Mouse (Mus musculus) forebrain, postnatal 0 days (tissue): ENCODE results near the gene Rps6kb2. TPM values are rescaled to one million over a fixed set of nuclear protein-coding genes. Genes with fewer than 3 reads are reported as not detected.

ENCODE experiments used
- ATAC-seq: fragments of 200-750 bp; cut with Nextera tagmentation; 2 replicates; pipeline ENCODE4 v1.8.0; 2017; ENCODE audit warnings: mild to moderate bottlenecking, moderate library complexity
- DNase-seq: peaks from one replicate; pipeline ENCODE4 v3.0.0-alpha.2; 2015
- H3K27ac ChIP-seq: fragments of 300-500 bp; sonication (generic); 2 replicates; pipeline ENCODE4 v1.5.1; 2014; ENCODE audit warnings: low read depth, mild to moderate bottlenecking, antibody characterized with exemption, low read length, moderate library complexity, mixed read lengths
- H3K27me3 ChIP-seq: fragments of 300-500 bp; sonication (generic); 2 replicates; pipeline ENCODE4 v1.6.1; 2014; ENCODE audit warnings: mild to moderate bottlenecking, low read length, mixed read lengths; ENCODE audit not compliant: insufficient read depth
- H3K36me3 ChIP-seq: fragments of 300-500 bp; sonication (generic); 2 replicates; pipeline ENCODE4 v1.6.1; 2014; ENCODE audit warnings: mild to moderate bottlenecking, moderate library complexity; ENCODE audit not compliant: insufficient read depth
- H3K4me1 ChIP-seq: fragments of 300-500 bp; sonication (generic); 2 replicates; pipeline ENCODE4 v1.6.1; 2014; ENCODE audit warnings: antibody characterized with exemption; ENCODE audit not compliant: insufficient read depth
- H3K4me2 ChIP-seq: fragments of 300-500 bp; sonication (generic); 2 replicates; pipeline ENCODE4 v1.6.1; 2014; ENCODE audit warnings: low read depth, mild to moderate bottlenecking, moderate library complexity
- H3K4me3 ChIP-seq: fragments of 300-500 bp; sonication (generic); 2 replicates; pipeline ENCODE4 v1.5.1; 2014; ENCODE audit warnings: low read depth, low read length, mixed read lengths
- H3K9ac ChIP-seq: fragments of 300-500 bp; sonication (generic); 2 replicates; pipeline ENCODE4 v1.6.1; 2014; ENCODE audit warnings: mild to moderate bottlenecking
- H3K9me3 ChIP-seq: fragments of 300-500 bp; sonication (generic); 2 replicates; pipeline ENCODE4 v1.6.1; 2016; ENCODE audit warnings: low read length
- CTCF ChIP-seq: sonication (generic); IDR thresholded peaks from 2 replicates; pipeline ENCODE4 v1.5.1; 2016; ENCODE audit warnings: antibody characterized with exemption, control low read depth, low read depth
- WGBS: fragments of 180-500 bp; shearing (Covaris S2); extraction: QIAGEN DNeasy Blood & Tissue Kit; methylation state at CpG from one replicate; pipeline ENCODE4 v1.1.7; 2014; 5-methylcytosine and 5-hydroxymethylcytosine counted together
- polyA plus RNA-seq: library from polyadenylated mRNA; unstranded; fragments of >200 nt; fragmentation: Nextera tagmentation; extraction: Ambion mirVana; gene quantifications from 2 replicates; pipeline ENCODE4 v1.2.1, GENCODE M21; 2015
- total RNA-seq: library from RNA; depleted of rRNA; stranded (reverse); fragments of >200 nt; gene quantifications from 2 replicates; pipeline ENCODE4 v1.2.3, GENCODE M21; 2014

Rps6kb2 gene
- total and polyA plus RNA-seq, 2 experiments from 2014 or later: 33.5 to 55.5 TPM

DNA sequence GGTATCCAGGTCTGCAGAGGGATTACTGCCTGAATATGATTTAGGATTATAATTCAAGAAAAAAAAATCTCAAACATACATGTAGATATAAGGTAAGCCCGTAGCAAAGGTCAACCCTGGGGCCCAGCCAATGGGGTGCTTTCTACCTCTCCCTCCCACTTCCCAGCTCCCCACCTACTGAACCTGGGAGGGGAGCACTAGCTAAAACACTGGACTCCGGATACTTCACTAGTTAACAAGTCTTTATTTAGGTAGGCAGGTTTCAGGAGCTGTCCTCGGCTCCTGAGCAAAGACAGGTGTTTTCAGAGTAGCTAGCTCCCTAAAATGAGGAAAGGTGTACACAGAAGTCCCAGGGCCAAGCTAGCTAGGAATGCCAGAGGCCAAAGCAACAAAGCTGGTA, 946 bp upstream of the Rps6kb2 start:
- WGBS: 86% methylated on average over 3 of the region's 3 CpGs

DNA sequence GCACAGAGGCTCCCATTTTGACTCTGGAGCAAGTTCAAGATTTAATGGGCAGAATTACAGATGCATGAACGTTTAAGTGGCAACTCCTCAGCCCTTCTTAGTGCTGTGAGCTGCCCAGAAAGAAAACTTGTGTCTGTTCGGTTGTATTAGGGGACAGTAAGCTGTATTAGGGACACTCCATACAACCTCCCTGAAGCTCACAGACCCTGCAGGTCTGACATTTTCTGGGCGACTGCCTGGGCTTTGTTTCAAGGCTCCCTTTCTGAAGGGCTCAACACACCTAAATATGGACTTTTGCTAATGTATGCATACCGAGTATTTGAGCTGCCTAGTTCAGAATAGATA, 361 bp upstream of the Rps6kb2 start:
- H3K4me3 ChIP-seq: peak overlapping the region; percentile 57
- WGBS: 32% methylated on average over 4 of the region's 4 CpGs
- peak overlapping the region; percentile 96 for H3K4me2 ChIP-seq
- no peak; the same call in 1 of the 2 replicates for ATAC-seq
- no peak for DNase-seq
- H3K9ac ChIP-seq: peak overlapping the region; percentile 71
- H3K9me3 ChIP-seq: no peaks in the 10 kb centered on the region
- H3K4me1 ChIP-seq: peaks cover 11% of the 10 kb centered on the region
- H3K27me3 ChIP-seq: no peaks in the 10 kb centered on the region
- H3K27ac ChIP-seq: peak overlapping the region; percentile 84
- peaks cover 26% of the 10 kb centered on the region for H3K36me3 ChIP-seq
- no peak for TF ChIP-seq CTCF

More for the DNA sequence above, 946 bp upstream of the Rps6kb2 start:
- DNase-seq (no peak), ATAC-seq (no peak)
- H3K4me2 ChIP-seq: no peak overlapping the region
- peaks cover 11% of the 10 kb centered on the region for H3K4me1 ChIP-seq
- H3K27me3 ChIP-seq: no peaks in the 10 kb centered on the region
- no peak overlapping the region for H3K27ac ChIP-seq
- no peak overlapping the region for H3K9ac ChIP-seq
- H3K9me3 ChIP-seq: no peaks in the 10 kb centered on the region
- H3K36me3 ChIP-seq: peaks cover 21% of the 10 kb centered on the region
- no peak for TF ChIP-seq CTCF
- H3K4me3 ChIP-seq: no peak overlapping the region

DNA sequence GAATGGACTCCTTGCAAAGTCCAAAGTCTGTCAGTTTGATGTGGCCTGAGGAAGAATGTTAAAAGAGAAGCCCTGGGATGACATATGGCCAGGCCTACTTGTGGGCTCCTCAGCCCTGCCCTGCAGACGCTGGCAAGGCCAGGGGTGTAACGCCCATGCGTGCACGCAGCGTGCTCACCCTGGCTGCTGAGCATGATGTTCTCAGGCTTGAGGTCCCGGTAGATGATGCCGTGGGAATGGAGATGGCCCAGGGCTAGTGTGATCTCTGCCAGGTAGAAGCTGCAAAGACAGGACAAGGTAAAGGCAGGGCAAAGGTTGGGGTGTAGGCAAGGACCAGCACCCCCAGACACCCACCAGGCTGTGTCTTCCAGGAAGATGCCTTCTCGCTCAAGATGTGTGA, 4.1 kb downstream of the Rps6kb2 start:
- Histone ChIP-seq H3K4me2 (no peak overlapping the region), H3K9ac (no peak overlapping the region), H3K27me3 (no peaks in the 10 kb centered on the region), H3K9me3 (no peaks in the 10 kb centered on the region), H3K27ac (no peak overlapping the region), H3K36me3 (peaks cover 55% of the 10 kb centered on the region), H3K4me3 (no peak overlapping the region), H3K4me1 (peaks cover 11% of the 10 kb centered on the region)
- no peak for TF ChIP-seq CTCF
- ATAC-seq (no peak), DNase-seq (no peak)
- WGBS: 96% methylated on average over 8 of the region's 8 CpGs

DNA sequence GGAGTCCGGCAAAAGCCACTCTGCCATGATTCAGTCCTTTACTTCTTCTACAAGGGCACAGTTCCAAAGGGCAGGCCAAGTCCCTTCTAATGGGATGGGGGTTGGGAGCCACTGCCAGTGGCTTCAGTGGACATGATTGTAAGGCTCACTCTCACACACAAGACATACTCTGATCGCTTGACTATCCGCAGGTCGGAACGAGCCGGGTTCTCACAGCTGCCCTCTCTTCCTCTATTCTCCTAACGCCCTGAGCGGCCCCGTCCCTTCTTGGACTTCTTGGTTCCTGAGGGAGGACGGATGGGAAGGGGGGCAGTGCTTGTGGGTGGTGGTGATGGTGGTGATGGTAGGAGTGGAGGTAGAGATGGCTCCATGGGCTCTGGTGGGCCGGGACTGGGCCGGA, 6.4 kb downstream of the Rps6kb2 start:
- H3K27ac ChIP-seq: no peak overlapping the region
- no peak for TF ChIP-seq CTCF
- DNase-seq (no peak), ATAC-seq (no peak)
- no peak overlapping the region for H3K4me3 ChIP-seq
- no peak overlapping the region for H3K4me2 ChIP-seq
- 89% methylated on average over 12 of the region's 12 CpGs for WGBS
- H3K9ac ChIP-seq: no peak overlapping the region
- peaks cover 61% of the 10 kb centered on the region for H3K36me3 ChIP-seq
- H3K27me3 ChIP-seq: no peaks in the 10 kb centered on the region
- H3K9me3 ChIP-seq: no peaks in the 10 kb centered on the region
- H3K4me1 ChIP-seq: no peaks in the 10 kb centered on the region

DNA sequence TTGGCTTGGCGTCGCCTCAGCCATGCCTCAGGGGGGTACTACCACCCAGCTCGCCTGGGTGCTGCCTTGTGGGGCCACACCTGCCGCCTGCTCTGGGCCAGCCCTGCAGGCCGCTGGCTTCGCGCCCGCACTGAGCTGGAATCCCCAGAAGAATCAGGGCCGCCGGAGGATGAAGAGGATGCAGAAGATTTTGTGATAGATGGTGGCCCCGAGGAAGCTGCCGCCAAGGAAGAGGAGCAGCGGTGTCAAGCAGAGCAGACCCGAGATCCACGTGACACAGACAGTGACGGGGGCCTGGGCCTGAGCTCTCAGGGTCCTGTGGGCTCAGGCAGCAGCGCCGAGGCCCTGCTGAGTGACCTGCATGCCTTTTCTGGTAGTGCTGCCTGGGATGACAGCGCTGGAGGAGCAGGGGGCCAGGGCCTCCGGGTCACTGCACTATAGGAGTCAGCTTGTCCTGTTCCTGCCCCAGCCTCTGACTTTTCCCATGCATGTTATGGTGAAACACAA, 7.0 kb downstream of the Rps6kb2 start:
- Histone ChIP-seq H3K4me3 (no peak overlapping the region), H3K4me2 (no peak overlapping the region), H3K27ac (no peak overlapping the region), H3K36me3 (peaks cover 54% of the 10 kb centered on the region), H3K9me3 (no peaks in the 10 kb centered on the region), H3K9ac (no peak overlapping the region), H3K4me1 (no peaks in the 10 kb centered on the region), H3K27me3 (no peaks in the 10 kb centered on the region)
- no peak for TF ChIP-seq CTCF
- no peak for ATAC-seq
- DNase-seq: no peak
- 67% methylated on average over 20 of the region's 20 CpGs for WGBS

DNA sequence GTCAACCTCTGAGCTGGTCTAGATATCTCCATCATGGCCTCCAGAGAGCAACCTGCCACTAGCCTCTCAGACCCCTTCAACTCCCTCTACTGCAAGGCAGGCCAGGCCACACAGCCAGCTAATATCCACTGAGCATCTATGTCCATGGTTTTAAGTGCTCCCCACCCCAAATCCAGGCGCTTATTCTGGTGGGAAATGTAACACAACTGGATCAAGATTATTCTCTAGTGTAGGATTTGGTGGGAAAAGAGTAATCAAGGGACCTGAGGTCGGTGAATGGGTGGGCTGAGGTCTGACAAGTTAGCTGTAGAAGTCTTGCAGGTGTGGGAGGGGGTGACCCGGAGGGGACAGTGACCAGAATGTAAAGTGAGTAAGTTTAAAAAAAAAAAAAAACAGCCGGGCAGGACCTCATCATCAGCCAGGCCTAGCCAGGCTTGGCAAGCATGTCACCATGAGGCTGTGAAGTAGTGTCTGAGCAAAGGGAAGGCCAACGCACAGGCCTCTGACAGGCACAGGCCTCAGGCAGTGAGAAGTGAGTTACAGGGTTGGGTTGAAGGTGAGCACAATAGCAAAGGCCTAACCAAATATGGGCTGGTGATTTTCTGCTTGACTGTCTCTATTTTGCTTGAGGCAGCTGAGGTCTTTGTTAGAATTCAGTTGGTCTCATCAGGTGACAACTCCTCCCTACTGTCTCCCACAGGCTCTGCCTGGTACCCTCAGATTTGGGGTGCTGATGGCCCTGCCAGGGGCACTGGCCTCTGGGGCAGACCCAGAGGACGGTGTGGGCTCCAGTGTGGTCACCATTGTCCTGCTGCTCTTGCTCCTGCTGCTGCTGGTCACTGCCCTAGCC, 7.7 kb downstream of the Rps6kb2 start:
- H3K9ac ChIP-seq: no peak overlapping the region
- H3K36me3 ChIP-seq: peaks cover 55% of the 10 kb centered on the region
- H3K4me1 ChIP-seq: no peaks in the 10 kb centered on the region
- no peaks in the 10 kb centered on the region for H3K27me3 ChIP-seq
- no peak for ATAC-seq
- whole genome bisulfite sequencing: 66% methylated on average over 6 of the region's 6 CpGs
- no peak for TF ChIP-seq CTCF
- no peak overlapping the region for H3K4me3 ChIP-seq
- H3K4me2 ChIP-seq: no peak overlapping the region
- H3K27ac ChIP-seq: no peak overlapping the region
- no peak for DNase-seq
- H3K9me3 ChIP-seq: no peaks in the 10 kb centered on the region

DNA sequence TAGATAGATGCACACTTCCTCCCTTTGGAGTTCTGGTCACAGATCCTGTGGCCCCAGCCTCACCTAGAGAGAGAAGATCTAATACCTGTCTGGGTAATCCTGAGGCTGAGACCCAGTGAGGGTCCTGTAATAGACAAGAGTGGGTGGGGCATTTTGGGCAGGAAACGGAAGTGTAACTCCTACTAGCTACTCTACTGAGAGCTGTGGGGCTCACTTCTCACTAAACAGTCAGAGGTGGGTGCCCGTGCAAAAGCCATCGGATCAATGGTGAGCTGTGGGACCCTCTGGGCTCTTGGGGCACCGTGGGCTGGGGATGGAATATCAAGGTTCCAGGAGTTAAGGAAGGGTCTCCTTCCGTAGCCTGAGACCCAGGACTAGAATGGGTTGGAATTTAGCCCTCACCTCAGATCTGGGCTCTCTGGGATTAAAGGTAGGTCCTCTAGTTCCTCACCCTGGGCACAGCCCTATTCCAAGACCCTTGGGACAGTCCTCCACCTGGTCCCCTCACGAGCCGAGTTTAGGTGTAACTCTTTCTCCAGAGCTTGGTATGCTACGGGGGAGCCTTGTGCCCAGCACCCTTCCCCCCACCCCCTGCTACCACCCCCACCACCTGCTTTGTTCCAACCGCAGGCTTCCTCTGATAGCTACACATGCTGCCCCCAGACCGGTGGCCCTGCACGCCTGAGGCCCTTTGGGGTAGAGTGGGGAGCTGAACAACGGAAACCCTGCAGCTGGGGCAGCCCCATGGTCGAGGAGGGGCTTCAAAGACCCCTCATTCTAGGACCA, 8.5 kb downstream of the Rps6kb2 start:
- H3K4me1 ChIP-seq: no peaks in the 10 kb centered on the region
- H3K4me2 ChIP-seq: no peak overlapping the region
- no peak overlapping the region for H3K27ac ChIP-seq
- no peaks in the 10 kb centered on the region for H3K9me3 ChIP-seq
- peaks cover 56% of the 10 kb centered on the region for H3K36me3 ChIP-seq
- H3K9ac ChIP-seq: no peak overlapping the region
- 78% methylated on average over 13 of the region's 13 CpGs for WGBS
- no peak overlapping the region for H3K4me3 ChIP-seq
- TF ChIP-seq CTCF: no peak
- DNase-seq (no peak), ATAC-seq (no peak)
- no peaks in the 10 kb centered on the region for H3K27me3 ChIP-seq
